Mouse (Mus musculus) ovary, adult 10 weeks (tissue): Measurements from ENCODE around the gene Klhl10. TPM values are rescaled to one million over a fixed set of nuclear protein-coding genes. Genes with fewer than 3 reads are reported as not detected.

Experiments
- polyA plus RNA-seq: library from polyadenylated mRNA; stranded (reverse); fragments of 350-450 nt; fragmentation: Illumina TruSeq; extraction: RNeasy Lipid Tissue Mini Kit (QIAGEN cat#74804); gene quantifications from one replicate; pipeline ENCODE4 v1.2.3, GENCODE M21; 2014

Klhl10 gene
- 0.46 TPM for polyA plus RNA-seq

DNA sequence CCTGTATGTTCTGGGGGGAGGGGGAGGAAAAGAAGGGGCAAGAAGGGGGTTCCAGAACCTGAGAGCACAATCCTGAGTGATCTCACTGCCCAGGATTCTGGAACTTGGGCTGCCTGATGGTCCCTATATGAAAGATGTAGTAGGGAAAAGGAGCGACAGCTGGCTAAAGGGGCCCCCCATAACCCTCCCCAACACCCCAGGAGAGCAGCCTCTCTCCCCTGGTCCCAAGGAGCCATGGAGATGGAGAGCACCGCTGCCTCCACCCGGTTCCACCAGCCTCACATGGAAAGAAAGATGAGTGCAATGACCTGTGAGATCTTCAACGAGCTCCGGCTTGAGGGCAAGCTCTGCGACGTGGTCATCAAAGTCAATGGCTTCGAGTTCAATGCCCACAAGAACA, at the start of gene Klhl10, which contains the start of gene Nt5c3b:
Gene Klhl10, plus strand, starts transcription at position 121 of the 400 bp plus-strand sequence.
Gene Nt5c3b, minus strand, starts transcription at position 12 of the 400 bp plus-strand sequence.

GRCm38 (mm10) chr11:100397600-100398389, 43.9 kb upstream of the Klhl10 start, which contains the start of gene Jup:
TSS of gene Jup (minus strand) at chr11:100397763.

GRCm38 (mm10) chr11:100414021-100414913, 27.4 kb upstream of the Klhl10 start, which contains the start of gene P3h4:
TSS of gene P3h4 (minus strand) at chr11:100414836.

GRCm38 (mm10) chr11:100414914-100415822, 26.5 kb upstream of the Klhl10 start, which contains the start of gene Fkbp10:
TSS of gene Fkbp10 (plus strand) at chr11:100415697.

GRCm38 (mm10) chr11:100472197-100472934, 30.6 kb downstream of the Klhl10 start, which contains the start of gene Klhl11:
TSS of gene Klhl11 (minus strand) at chr11:100472741.

Other genes with a start within 250 kb of the Klhl10 start
- not detected for gene Krt9, start 248.7 kb upstream of the Klhl10 start, polyA plus RNA-seq
- not detected for gene Krt14, start 234.4 kb upstream of the Klhl10 start, polyA plus RNA-seq
- gene Krt16, start 193.0 kb upstream of the Klhl10 start, polyA plus RNA-seq = not detected
- gene Krt17, start 180.9 kb upstream of the Klhl10 start, polyA plus RNA-seq = not detected
- not detected for gene Krt42, start 172.0 kb upstream of the Klhl10 start, polyA plus RNA-seq
- 1,574 TPM for gene Eif1, start 122.0 kb upstream of the Klhl10 start, polyA plus RNA-seq
- not detected for gene Gast, start 107.5 kb upstream of the Klhl10 start, polyA plus RNA-seq
- 0.48 TPM for gene Hap1, start 85.8 kb upstream of the Klhl10 start, polyA plus RNA-seq
- gene Jup, start 44.2 kb upstream of the Klhl10 start, polyA plus RNA-seq = 1.7 TPM
- gene P3h4, start 27.1 kb upstream of the Klhl10 start, polyA plus RNA-seq = 5.7 TPM
- gene Fkbp10, start 26.2 kb upstream of the Klhl10 start, polyA plus RNA-seq = 6.8 TPM
- gene Nt5c3b, start 109 bp upstream of the Klhl10 start, polyA plus RNA-seq = 46.1 TPM
- 43.0 TPM for gene Klhl11, start 30.8 kb downstream of the Klhl10 start, polyA plus RNA-seq
- 125 TPM for gene Acly, start 86.1 kb downstream of the Klhl10 start, polyA plus RNA-seq
- 0.86 TPM for gene Ttc25, start 103.7 kb downstream of the Klhl10 start, polyA plus RNA-seq
- 5.8 TPM for gene Cnp, start 133.0 kb downstream of the Klhl10 start, polyA plus RNA-seq
- gene Nkiras2, start 177.3 kb downstream of the Klhl10 start, polyA plus RNA-seq = 2.5 TPM
- gene Dnajc7, start 178.3 kb downstream of the Klhl10 start, polyA plus RNA-seq = 139 TPM